Mouse (Mus musculus): ENCODE results near the gene Rbfox1.

The Rbfox1 gene

GRCm38 (mm10) chr16:7206116-7206900 lies 1321.2 kb downstream of the Rbfox1 start:
- in situ Hi-C loops (cut with MboI, MseI): no loop called here

GRCm38 (mm10) chr16:7207599-7207998 lies 1322.4 kb downstream of the Rbfox1 start:
- in situ Hi-C loops (cut with MboI, MseI): no loop called here

GRCm38 (mm10) chr16:7212756-7213155 lies 1327.6 kb downstream of the Rbfox1 start:
- in situ Hi-C loops (cut with MboI, MseI): no loop called here

- in situ Hi-C loops (cut with MboI, MseI): no loop called here
Observed at GRCm38 (mm10) chr16:7223265-7223664, 1338.1 kb downstream of the Rbfox1 start.

GRCm38 (mm10) chr16:7226000-7226399 lies 1340.8 kb downstream of the Rbfox1 start:
- in situ Hi-C loops (cut with MboI, MseI): no loop called here

GRCm38 (mm10) chr16:7228246-7228645 lies 1343.1 kb downstream of the Rbfox1 start:
- in situ Hi-C loops (cut with MboI, MseI): no loop called here

- in situ Hi-C loops (cut with MboI, MseI): no loop called here
Observed at GRCm38 (mm10) chr16:7229232-7229631, 1344.1 kb downstream of the Rbfox1 start.

- in situ Hi-C loops (cut with MboI, MseI): no loop called here
Observed at GRCm38 (mm10) chr16:7241627-7242026, 1356.5 kb downstream of the Rbfox1 start.

- in situ Hi-C loops (cut with MboI, MseI): no loop called here
Observed at GRCm38 (mm10) chr16:7242501-7242900, 1357.3 kb downstream of the Rbfox1 start.

GRCm38 (mm10) chr16:7244382-7244781 lies 1359.2 kb downstream of the Rbfox1 start:
- in situ Hi-C loops (cut with MboI, MseI): no loop called here

- in situ Hi-C loops (cut with MboI, MseI): no loop called here
Observed at GRCm38 (mm10) chr16:7251696-7252095, 1366.5 kb downstream of the Rbfox1 start.

- in situ Hi-C loops (cut with MboI, MseI): no loop called here
Observed at GRCm38 (mm10) chr16:7257366-7257765, 1372.2 kb downstream of the Rbfox1 start.

- in situ Hi-C loops (cut with MboI, MseI): no loop called here
Observed at GRCm38 (mm10) chr16:7263261-7263660, 1378.1 kb downstream of the Rbfox1 start.

GRCm38 (mm10) chr16:7265715-7266114 lies 1380.6 kb downstream of the Rbfox1 start:
- in situ Hi-C loops (cut with MboI, MseI): no loop called here

- in situ Hi-C loops (cut with MboI, MseI): no loop called here
Observed at GRCm38 (mm10) chr16:7275501-7275900, 1390.3 kb downstream of the Rbfox1 start.

GRCm38 (mm10) chr16:7275901-7276300 lies 1390.7 kb downstream of the Rbfox1 start:
- in situ Hi-C loops (cut with MboI, MseI): no loop called here

- in situ Hi-C loops (cut with MboI, MseI): no loop called here
Observed at GRCm38 (mm10) chr16:7279544-7279943, 1394.4 kb downstream of the Rbfox1 start.

GRCm38 (mm10) chr16:7282257-7282656 lies 1397.1 kb downstream of the Rbfox1 start:
- in situ Hi-C loops (cut with MboI, MseI): no loop called here

- in situ Hi-C loops (cut with MboI, MseI): no loop called here
Observed at GRCm38 (mm10) chr16:7292985-7293805, 1408.0 kb downstream of the Rbfox1 start.

GRCm38 (mm10) chr16:7302416-7302815 lies 1417.3 kb downstream of the Rbfox1 start:
- in situ Hi-C loops (cut with MboI, MseI): no loop called here

GRCm38 (mm10) chr16:7329196-7329595 lies 1444.0 kb downstream of the Rbfox1 start:
- in situ Hi-C loops (cut with MboI, MseI): no loop called here

- in situ Hi-C loops (cut with MboI, MseI): loop anchor here (10.0 kb wide), 1 partner anchor 1754 kb away; no protein-coding TSS in a partner anchor
Observed at GRCm38 (mm10) chr16:7341186-7341585, 1456.0 kb downstream of the Rbfox1 start.

- in situ Hi-C loops (cut with MboI, MseI): loop anchor here (10.0 kb wide), 1 partner anchor 1750 kb away; no protein-coding TSS in a partner anchor
Observed at GRCm38 (mm10) chr16:7345298-7345697, 1460.1 kb downstream of the Rbfox1 start.

All from regulatory T cell (primary cell).